Mouse (Mus musculus): Measurements from ENCODE around the gene Appl2. TPM values are rescaled to one million over a fixed set of nuclear protein-coding genes. Genes with fewer than 3 reads are reported as not detected.

The Appl2 gene
- total RNA-seq (2014; rRNA removed; ENCODE audit: low replicate concordance) (19.7 and 39.9 TPM in 2 replicates), polyA plus RNA-seq (2015; fragmentation: Nextera tagmentation; extraction: Ambion mirVana) (25.4 and 30.6 TPM in 2 replicates)

- no peaks in the 10 kb centered on the region for H3K27me3 ChIP-seq (ENCODE audit: control insufficient read depth, insufficient read depth, low read length)
- DNase-seq (ENCODE audit: low spot score) (peak; percentile 95), ATAC-seq (ENCODE audit: insufficient read depth, low read depth) (peak; percentile 98)
- peak within 1 kb of the TSS; percentile 88 for H3K4me2 ChIP-seq (ENCODE audit: low read depth, low read length)
- no peaks in the 10 kb centered on the region for H3K9me3 ChIP-seq (replicated peaks; ENCODE audit: control insufficient read depth, low read length)
- H3K4me3 ChIP-seq (ENCODE audit: low read depth, low read length) = peak within 1 kb of the TSS; percentile 86
- under 1% methylated on average over 58 of the region's 59 CpGs for WGBS
- peak within 1 kb of the TSS; percentile 91 for H3K27ac ChIP-seq (ENCODE audit: low read depth)
- H3K4me1 ChIP-seq (ENCODE audit: control insufficient read depth, insufficient read depth) = peaks cover 29% of the 10 kb centered on the region
- TF ChIP-seq EP300 (IDR thresholded peaks at IDR 0.05; ENCODE audit: low read depth) (peak; percentile 83), CTCF (IDR thresholded peaks at IDR 0.05; ENCODE audit: low read depth) (peak; percentile 29)
- H3K9ac ChIP-seq (replicated peaks; ENCODE audit: low read depth, low read length) = peak within 1 kb of the TSS; percentile 84
- H3K36me3 ChIP-seq (replicated peaks; ENCODE audit: control insufficient read depth, insufficient read depth, low read length) = no peaks in the 10 kb centered on the region
Observed at GRCm38 (mm10) chr10:83648131-83649020, at the start of gene Appl2. Appl2 (minus strand) TSS chr10:83648738.

DNA sequence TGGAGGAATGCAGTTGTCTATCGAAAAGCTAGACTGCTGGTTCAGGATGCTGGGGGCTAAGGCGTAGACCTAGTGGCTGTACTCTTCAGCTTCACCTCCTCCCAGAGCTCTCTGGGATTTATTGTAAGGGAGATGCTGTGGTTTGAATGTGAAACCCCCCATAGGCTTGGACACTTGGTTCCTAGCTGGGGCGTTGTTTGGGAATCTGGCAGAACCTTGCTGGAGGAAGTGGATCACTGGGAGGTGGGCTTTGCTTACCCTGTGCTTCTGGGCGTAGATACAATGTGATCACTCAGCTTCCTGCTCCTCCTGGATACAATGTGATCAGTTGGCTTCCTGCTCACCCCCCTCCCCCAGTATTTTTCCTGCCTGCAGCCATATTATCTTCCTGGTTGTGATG lies 47.7 kb upstream of the Appl2 start:
- Histone ChIP-seq H3K36me3 (replicated peaks; ENCODE audit: control insufficient read depth, insufficient read depth, low read length) (no peaks in the 10 kb centered on the region), H3K4me2 (ENCODE audit: low read depth, low read length) (no peak overlapping the region), H3K9ac (replicated peaks; ENCODE audit: low read depth, low read length) (no peak overlapping the region), H3K4me3 (ENCODE audit: low read depth, low read length) (no peak overlapping the region), H3K27me3 (ENCODE audit: control insufficient read depth, insufficient read depth, low read length) (no peaks in the 10 kb centered on the region), H3K27ac (ENCODE audit: low read depth) (no peak overlapping the region), H3K4me1 (ENCODE audit: control insufficient read depth, insufficient read depth) (peaks cover 9% of the 10 kb centered on the region; the same call in 1 of the 2 replicates), H3K9me3 (replicated peaks; ENCODE audit: control insufficient read depth, low read length) (no peaks in the 10 kb centered on the region)
- TF ChIP-seq EP300 (IDR thresholded peaks at IDR 0.05; ENCODE audit: low read depth) (no peak), CTCF (IDR thresholded peaks at IDR 0.05; ENCODE audit: low read depth) (no peak)
- DNase-seq (ENCODE audit: low spot score) = no peak
- ATAC-seq (ENCODE audit: insufficient read depth, low read depth) = no peak
- WGBS = 86% methylated on average over 4 of the region's 4 CpGs

DNA sequence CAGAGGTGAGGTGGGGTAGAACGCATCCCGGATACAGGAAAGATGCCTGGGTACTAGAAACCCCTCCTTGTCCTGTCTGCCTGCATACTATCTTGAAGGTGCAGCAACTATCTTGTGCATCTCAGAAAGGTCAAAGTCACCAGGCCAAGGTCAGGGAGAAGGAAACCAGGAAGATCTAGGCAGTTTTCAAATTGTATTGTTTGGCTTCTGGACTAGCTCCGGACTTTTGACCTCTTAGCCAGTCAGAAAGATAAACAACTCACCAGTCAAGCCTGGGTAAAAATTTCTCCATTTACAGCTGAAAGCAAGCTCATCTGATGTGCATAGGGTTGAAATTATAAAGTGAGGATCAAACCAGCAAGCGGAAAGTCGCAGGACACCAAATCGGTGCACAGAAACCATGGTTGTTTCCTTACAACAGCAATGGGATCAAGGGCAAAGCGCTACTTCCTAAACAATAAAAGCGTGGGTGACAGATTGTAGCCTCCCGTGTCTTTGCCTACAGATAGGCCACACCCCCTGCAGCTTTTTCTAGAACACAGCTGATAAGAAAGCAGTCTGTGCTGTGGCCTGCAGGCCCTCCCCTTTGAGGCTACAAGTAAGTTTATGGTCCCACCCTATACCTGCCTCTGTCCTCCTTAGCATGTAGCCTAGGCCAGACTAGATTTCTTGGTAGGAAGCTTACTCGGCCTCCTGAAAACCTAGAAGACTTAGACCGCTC lies 43.8 kb upstream of the Appl2 start:
- H3K27me3 ChIP-seq (ENCODE audit: control insufficient read depth, insufficient read depth, low read length) = no peaks in the 10 kb centered on the region
- H3K4me3 ChIP-seq (ENCODE audit: low read depth, low read length) = no peak overlapping the region
- no peaks in the 10 kb centered on the region for H3K36me3 ChIP-seq (replicated peaks; ENCODE audit: control insufficient read depth, insufficient read depth, low read length)
- H3K4me2 ChIP-seq (ENCODE audit: low read depth, low read length) = no peak overlapping the region
- WGBS = 52% methylated on average over 11 of the region's 11 CpGs
- TF ChIP-seq CTCF (IDR thresholded peaks at IDR 0.05; ENCODE audit: low read depth) = no peak
- TF ChIP-seq EP300 (IDR thresholded peaks at IDR 0.05; ENCODE audit: low read depth) = no peak
- peaks cover 9% of the 10 kb centered on the region; the same call in 1 of the 2 replicates for H3K4me1 ChIP-seq (ENCODE audit: control insufficient read depth, insufficient read depth)
- no peaks in the 10 kb centered on the region for H3K9me3 ChIP-seq (replicated peaks; ENCODE audit: control insufficient read depth, low read length)
- H3K9ac ChIP-seq (replicated peaks; ENCODE audit: low read depth, low read length) = no peak overlapping the region
- H3K27ac ChIP-seq (ENCODE audit: low read depth) = no peak overlapping the region
- DNase-seq (ENCODE audit: low spot score) = peak; percentile 28
- ATAC-seq (ENCODE audit: insufficient read depth, low read depth) = peak; percentile 60

DNA sequence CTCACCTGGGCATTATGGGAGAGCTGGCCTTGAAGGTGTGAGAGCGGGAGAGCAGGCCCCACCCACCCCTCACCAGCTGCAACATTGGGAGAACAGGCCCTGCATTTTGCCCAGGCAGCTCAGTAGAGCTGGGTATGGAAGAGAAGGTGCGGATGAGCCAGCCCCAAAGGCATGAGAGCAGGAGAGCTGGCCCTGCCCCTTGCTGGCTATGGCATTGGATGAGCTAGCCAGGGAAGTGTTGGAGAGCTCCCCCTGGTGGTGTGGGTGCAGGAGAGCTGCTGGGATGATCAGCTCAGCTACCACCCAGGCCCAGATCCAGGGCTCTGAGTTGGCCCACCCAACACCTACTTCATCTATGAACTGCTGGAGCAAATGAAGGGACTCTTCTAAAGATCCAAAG lies 39.7 kb upstream of the Appl2 start:
- H3K4me1 ChIP-seq (ENCODE audit: control insufficient read depth, insufficient read depth) = peaks cover 9% of the 10 kb centered on the region; the same call in 1 of the 2 replicates
- TF ChIP-seq CTCF (IDR thresholded peaks at IDR 0.05; ENCODE audit: low read depth) = no peak
- TF ChIP-seq EP300 (IDR thresholded peaks at IDR 0.05; ENCODE audit: low read depth) = no peak
- no peak overlapping the region for H3K4me2 ChIP-seq (ENCODE audit: low read depth, low read length)
- no peak overlapping the region for H3K4me3 ChIP-seq (ENCODE audit: low read depth, low read length)
- H3K27ac ChIP-seq (ENCODE audit: low read depth) = no peak overlapping the region
- H3K9ac ChIP-seq (replicated peaks; ENCODE audit: low read depth, low read length) = no peak overlapping the region
- ATAC-seq (ENCODE audit: insufficient read depth, low read depth) (no peak), DNase-seq (ENCODE audit: low spot score) (no peak)
- no peaks in the 10 kb centered on the region for H3K9me3 ChIP-seq (replicated peaks; ENCODE audit: control insufficient read depth, low read length)
- 92% methylated on average over 2 of the region's 2 CpGs for WGBS
- no peaks in the 10 kb centered on the region for H3K27me3 ChIP-seq (ENCODE audit: control insufficient read depth, insufficient read depth, low read length)
- no peaks in the 10 kb centered on the region for H3K36me3 ChIP-seq (replicated peaks; ENCODE audit: control insufficient read depth, insufficient read depth, low read length)

DNA sequence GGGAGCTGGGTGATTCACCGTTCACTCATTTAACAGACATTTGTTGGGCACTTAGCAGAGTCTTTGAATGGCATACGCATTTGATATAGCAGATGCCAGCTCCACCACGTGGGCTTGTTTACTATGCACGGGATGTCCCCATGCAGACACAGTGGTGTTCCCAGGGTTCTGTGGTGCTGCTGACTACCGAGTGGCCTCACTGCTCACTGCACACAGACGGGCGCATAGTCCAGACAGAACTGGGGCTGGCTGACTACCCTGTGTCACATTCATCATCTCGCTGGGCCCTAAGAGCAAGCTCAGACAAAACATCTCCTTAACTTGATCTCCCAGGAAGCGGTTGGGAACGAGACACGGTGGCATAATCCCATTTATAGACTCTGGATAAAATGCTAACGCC lies 32.8 kb upstream of the Appl2 start:
- H3K4me1 ChIP-seq (ENCODE audit: control insufficient read depth, insufficient read depth) = no peaks in the 10 kb centered on the region
- 83% methylated on average over 12 of the region's 12 CpGs for WGBS

More for the DNA sequence above, 32.8 kb upstream of the Appl2 start:
- Histone ChIP-seq H3K9me3 (replicated peaks; ENCODE audit: control insufficient read depth, low read length) (no peaks in the 10 kb centered on the region), H3K9ac (replicated peaks; ENCODE audit: low read depth, low read length) (no peak overlapping the region), H3K4me3 (ENCODE audit: low read depth, low read length) (no peak overlapping the region), H3K36me3 (replicated peaks; ENCODE audit: control insufficient read depth, insufficient read depth, low read length) (no peaks in the 10 kb centered on the region), H3K27ac (ENCODE audit: low read depth) (no peak overlapping the region), H3K27me3 (ENCODE audit: control insufficient read depth, insufficient read depth, low read length) (no peaks in the 10 kb centered on the region), H3K4me2 (ENCODE audit: low read depth, low read length) (no peak overlapping the region)
- no peak for DNase-seq (ENCODE audit: low spot score)
- no peak for ATAC-seq (ENCODE audit: insufficient read depth, low read depth)
- TF ChIP-seq CTCF (IDR thresholded peaks at IDR 0.05; ENCODE audit: low read depth) (no peak), EP300 (IDR thresholded peaks at IDR 0.05; ENCODE audit: low read depth) (no peak)

Data from heart, postnatal 0 days (tissue).